In the genomic region with DNA sequence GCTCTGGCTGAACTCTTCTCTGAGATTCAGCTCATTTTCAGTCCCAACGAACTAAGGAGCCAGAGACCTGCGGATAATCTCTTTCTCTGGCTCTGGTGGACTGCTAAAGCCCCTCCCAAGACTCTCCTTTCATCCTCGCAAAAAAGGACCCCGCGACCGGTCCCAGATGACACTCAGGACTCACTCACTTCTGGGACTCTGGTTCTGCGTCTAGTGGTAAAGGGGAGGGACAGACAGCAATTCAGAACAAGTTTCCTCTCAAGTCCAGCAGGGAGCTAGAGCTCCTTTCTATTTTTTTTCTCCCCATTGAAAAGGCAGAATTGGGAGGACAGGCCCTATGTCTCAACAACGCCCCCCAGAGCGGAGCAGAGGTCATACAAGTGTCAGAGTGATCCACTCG, we compare ENCODE assay signal across 15 mouse cellular contexts. TPM values are rescaled to one million over a fixed set of nuclear protein-coding genes. Genes with fewer than 3 reads are reported as not detected.
DNase-seq lines count a peak whose midpoint lies in the region; ATAC-seq lines count a peak whose summit lies in the region.
"Had no signal": no experiment of that assay in that cellular context is flagged by ENCODE, and none has a peak within 500 bp of the region (broad histone marks: within the 10 kb centered on the region; RNA-seq: fewer than 3 reads in every experiment).

No protein-coding gene starts in this region.

- no peaks in the 10 kb centered on the region for H3K36me3 ChIP-seq in heart, embryonic 10.5 days
- no peaks in the 10 kb centered on the region for H3K36me3 ChIP-seq in embryonic facial prominence, embryonic 10.5 days (replicated peaks)
- no peaks in the 10 kb centered on the region for H3K36me3 ChIP-seq in hindbrain, embryonic 16.5 days (ENCODE audit: control insufficient read depth, insufficient read depth, low read length)
- no peaks in the 10 kb centered on the region for H3K36me3 ChIP-seq in neural tube, embryonic 11.5 days (ENCODE audit: control insufficient read depth, insufficient read depth, low read length)
- H3K36me3 ChIP-seq: limb, embryonic 15.5 days; lung, embryonic 15.5 days had no signal

- peaks cover 34% of the 10 kb centered on the region for H3K4me1 ChIP-seq in heart, embryonic 10.5 days
- peaks cover 41% of the 10 kb centered on the region for H3K4me1 ChIP-seq in embryonic facial prominence, embryonic 10.5 days
- H3K4me1 ChIP-seq in hindbrain, embryonic 16.5 days (ENCODE audit: control insufficient read depth, insufficient read depth, low read depth, low read length) = peaks cover 23% of the 10 kb centered on the region
- peaks cover 31% of the 10 kb centered on the region for H3K4me1 ChIP-seq in neural tube, embryonic 11.5 days (ENCODE audit: control insufficient read depth, insufficient read depth, low read length)

- ATAC-seq in hindbrain, embryonic 16.5 days = no peak
- ATAC-seq in neural tube, embryonic 11.5 days (ENCODE audit: insufficient read depth, low FRiP score, low TSS enrichment) = no peak

- no peak overlapping the region for H3K27ac ChIP-seq in heart, embryonic 10.5 days
- no peak overlapping the region for H3K27ac ChIP-seq in embryonic facial prominence, embryonic 10.5 days (replicated peaks)
- H3K27ac ChIP-seq in hindbrain, embryonic 16.5 days (ENCODE audit: low read depth, low read length) = no peak overlapping the region
- 0 out of 2 replicates have a peak overlapping the region, but pooled peaks have one; percentile 3 for H3K27ac ChIP-seq in neural tube, embryonic 11.5 days (ENCODE audit: low read depth, low read length)
- H3K27ac ChIP-seq: gastrocnemius, adult 2 months; limb, embryonic 15.5 days; lung, embryonic 15.5 days had no signal

- no peak overlapping the region for H3K4me3 ChIP-seq in heart, embryonic 10.5 days
- no peak overlapping the region for H3K4me3 ChIP-seq in embryonic facial prominence, embryonic 10.5 days
- H3K4me3 ChIP-seq in hindbrain, embryonic 16.5 days (ENCODE audit: low read length) = no peak overlapping the region
- H3K4me3 ChIP-seq in neural tube, embryonic 11.5 days (ENCODE audit: low read depth, low read length) = no peak overlapping the region

- H3K4me2 ChIP-seq in hindbrain, embryonic 16.5 days (ENCODE audit: low read length) = peak overlapping the region; percentile 5; the same call in 1 of the 2 replicates
- H3K4me2 ChIP-seq in neural tube, embryonic 11.5 days (ENCODE audit: low read depth) = peak overlapping the region; percentile 69; the same call in 1 of the 2 replicates

- WGBS in heart, embryonic 10.5 days = 1% methylated on average over 10 of the region's 10 CpGs
- 1% methylated on average over 10 of the region's 10 CpGs for WGBS in embryonic facial prominence, embryonic 10.5 days
- under 1% methylated on average over 10 of the region's 10 CpGs for whole genome bisulfite sequencing in hindbrain, embryonic 16.5 days
- WGBS in neural tube, embryonic 11.5 days = under 1% methylated on average over 10 of the region's 10 CpGs

- no peaks in the 10 kb centered on the region for H3K9me3 ChIP-seq in heart, embryonic 10.5 days
- H3K9me3 ChIP-seq in embryonic facial prominence, embryonic 10.5 days = no peaks in the 10 kb centered on the region
- no peaks in the 10 kb centered on the region for H3K9me3 ChIP-seq in hindbrain, embryonic 16.5 days (ENCODE audit: control insufficient read depth, low read length)
- no peaks in the 10 kb centered on the region for H3K9me3 ChIP-seq in neural tube, embryonic 11.5 days (ENCODE audit: control insufficient read depth, low read length)
- H3K9me3 ChIP-seq: limb, embryonic 15.5 days; lung, embryonic 15.5 days had no signal

- H3K9ac ChIP-seq in hindbrain, embryonic 16.5 days (ENCODE audit: low read depth, low read length) = no peak overlapping the region
- H3K9ac ChIP-seq in neural tube, embryonic 11.5 days (ENCODE audit: low read length) = no peak overlapping the region
- H3K9ac ChIP-seq: limb, embryonic 15.5 days; lung, embryonic 15.5 days had no signal

- H3K27me3 ChIP-seq in heart, embryonic 10.5 days (ENCODE audit: insufficient read depth, poor library complexity, severe bottlenecking) = peaks cover 98% of the 10 kb centered on the region
- H3K27me3 ChIP-seq in embryonic facial prominence, embryonic 10.5 days (replicated peaks; ENCODE audit: low read depth, poor library complexity, severe bottlenecking) = peaks cover 100% of the 10 kb centered on the region
- peaks cover 29% of the 10 kb centered on the region for H3K27me3 ChIP-seq in hindbrain, embryonic 16.5 days (replicated peaks; ENCODE audit: control insufficient read depth, insufficient read depth, low read length)
- H3K27me3 ChIP-seq in neural tube, embryonic 11.5 days (ENCODE audit: control insufficient read depth, insufficient read depth, low read length) = peaks cover 82% of the 10 kb centered on the region

- intact Hi-C loops in left cerebral cortex, postnatal 14 days (cut with DNase I) = loop anchor here (5.0 to 10.0 kb wide), 3 partner anchors 76 to 1566 kb away; partner anchors contain the start of gene Pitx2

- peak; percentile 74 for DNase-seq in heart, adult 11 months
- DNase-seq in heart, embryonic 10.5 days (ENCODE audit: low spot score) = no peak
- peak; percentile 39 for DNase-seq in embryonic facial prominence, embryonic 10.5 days (ENCODE audit: low spot score)
- peak; percentile 47 for DNase-seq in neural tube, embryonic 11.5 days (ENCODE audit: low spot score)
- no peak for DNase-seq in cerebellum, adult 11 months
- DNase-seq in left cerebral cortex, postnatal 14 days (ENCODE audit: low spot score in 2 of 2) = no peak
- DNase-seq in layer of hippocampus, postnatal 25 days (ENCODE audit: extremely low spot score in 1 of 2, low spot score in 1 of 2) = no peak
- DNase-seq: cerebellum, adult 9-10 months; gastrocnemius, adult 2 months had no signal

RNA-seq across cellular contexts. Expression of gene Neurog2, which starts 1.4 kb away (rescaled TPM):
- polyA plus RNA-seq in heart, embryonic 10.5 days (2016; fragmentation: Nextera tagmentation; extraction: Ambion mirVana) = 0.25 and 0.26 TPM in 2 replicates
- 3.2 and 7.0 TPM in 2 replicates for polyA plus RNA-seq in embryonic facial prominence, embryonic 10.5 days (2016; fragmentation: Nextera tagmentation; extraction: Ambion mirVana)
- polyA plus RNA-seq in hindbrain, embryonic 16.5 days (2015; fragmentation: Nextera tagmentation; extraction: Ambion mirVana) = 2.4 and 3.4 TPM in 2 replicates
- 38.8 and 41.2 TPM in 2 replicates for polyA plus RNA-seq in neural tube, embryonic 11.5 days (2014; fragmentation: Nextera tagmentation; extraction: Ambion mirVana)
- total RNA-seq in left cerebral cortex, postnatal 14 days (2021) = under 1 TPM; 0.35 to 0.53 TPM
- 1 to 10 TPM; 1.7 TPM for total RNA-seq in layer of hippocampus, postnatal 25 days (2021)
- total RNA-seq: adrenal gland, adult 18-20 months; gastrocnemius, adult 2 months had no signal
- polyA plus RNA-seq: heart, embryonic 16.5 days; limb, embryonic 15.5 days; lung, embryonic 15.5 days; small intestine, adult 2 months had no signal

Comparison
In these comparisons a context has a peak if more than half of its experiments do, and no peak if none do; other contexts are left out.
1. DNase-seq: peak in heart, adult 11 months (single experiment), embryonic facial prominence, embryonic 10.5 days (single experiment) and neural tube, embryonic 11.5 days (single experiment); none in heart, embryonic 10.5 days (single experiment), cerebellum, adult 11 months (single experiment), left cerebral cortex, postnatal 14 days (0 of 2) and layer of hippocampus, postnatal 25 days (0 of 2).